Mouse (Mus musculus) megakaryocyte, embryonic 14.5 days (primary cell): ENCODE data around the gene Vstm4.

Experiments
- FLI1 ChIP-seq: IDR thresholded peaks from 2 replicates; pipeline ENCODE4 v1.6.1; 2012; ENCODE audit warnings: low read length, inconsistent platforms, mixed read lengths
- GATA1 ChIP-seq: IDR thresholded peaks from 3 replicates; pipeline ENCODE4 v1.6.1; 2012; ENCODE audit warnings: mixed read lengths, low read length, inconsistent platforms, borderline replicate concordance

- TF ChIP-seq GATA1 (no peak), FLI1 (no peak)
Observed at GRCm38 (mm10) chr14:32861656-32862055, 5.1 kb downstream of the Vstm4 start.
